Mouse (Mus musculus) G1E (cell line): ENCODE measurements around the gene Tbc1d1.

Source experiments
- CTCF ChIP-seq: IDR thresholded peaks from 2 replicates; pipeline ENCODE4 v1.5.1; 2012; ENCODE audit warnings: low read depth, low read length, inconsistent platforms, mixed read lengths
- GATA1 ChIP-seq: IDR thresholded peaks from 2 replicates; pipeline ENCODE4 v1.6.1; 2012; ENCODE audit warnings: borderline replicate concordance, low read length, inconsistent platforms, mixed read lengths
- GATA2 ChIP-seq: IDR thresholded peaks from 2 replicates; pipeline ENCODE4 v1.6.1; 2012; ENCODE audit warnings: low read depth, low read length, inconsistent platforms, borderline replicate concordance
- POLR2AphosphoS5 ChIP-seq: IDR thresholded peaks from 2 replicates; pipeline ENCODE4 v1.6.1; 2012; ENCODE audit warnings: low read depth, low read length, inconsistent platforms; ENCODE audit not compliant: insufficient replicate concordance
- TAL1 ChIP-seq: conservative IDR thresholded peaks from 2 replicates; pipeline ENCODE4 v1.6.1; 2012; ENCODE audit warnings: low read depth, low read length, inconsistent platforms, mixed read lengths

DNA sequence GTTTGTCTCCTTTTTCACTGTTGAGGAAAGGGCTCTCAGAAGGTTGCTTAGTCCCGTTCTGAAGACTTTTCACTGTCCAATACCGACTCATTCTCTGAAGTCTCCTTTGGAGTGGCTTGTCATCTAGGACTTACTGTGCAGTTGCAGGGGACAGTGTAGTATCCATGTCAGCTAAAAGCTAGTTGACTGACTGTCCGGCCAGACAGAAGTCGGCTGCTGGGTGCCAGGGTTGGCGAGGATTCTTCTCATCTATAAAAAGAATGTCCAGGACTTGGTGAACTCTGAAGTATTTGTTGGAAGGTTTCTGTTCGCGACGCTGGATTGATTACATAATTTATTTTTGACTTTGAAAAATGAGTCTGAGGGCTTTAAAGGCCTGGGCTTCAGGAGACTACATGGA is 24.4 kb downstream of the Tbc1d1 start:
- TF ChIP-seq CTCF (no peak), TAL1 (no peak), GATA1 (no peak), GATA2 (no peak), POLR2AphosphoS5 (no peak)
